Comparison of ENCODE assay signal across 14 mouse cellular contexts in genomic region chr11:84960291-84960690, GRCm38 (mm10). TPM values are rescaled to one million over a fixed set of nuclear protein-coding genes. Genes with fewer than 3 reads are reported as not detected.
DNase-seq lines count a peak whose midpoint lies in the region; ATAC-seq and TF ChIP-seq lines count a peak whose summit lies in the region.
"Had no signal": no experiment of that assay in that cellular context is flagged by ENCODE, and none has a peak within 500 bp of the region (broad histone marks: within the 10 kb centered on the region; RNA-seq: fewer than 3 reads in every experiment).

No protein-coding gene starts in this region.

- DNase-seq in cerebellum, adult 9-10 months: peak; percentile 65
- DNase-seq in cerebellum, postnatal 25 days: no peak
- DNase-seq in heart, adult 8-10 months (ENCODE audit: low spot score): no peak
- DNase-seq in kidney, postnatal 0 days (ENCODE audit: low spot score): no peak
- no peak for DNase-seq in kidney, postnatal 25 days
- DNase-seq in limb, embryonic 10.5 days (ENCODE audit: low spot score): no peak
- DNase-seq: lung, postnatal 14 days; midbrain, embryonic 14.5 days; thymus, postnatal 36 days had no signal

- no peak for ATAC-seq in heart, embryonic 14.5 days (ENCODE audit: insufficient number of reproducible peaks, insufficient read depth, low FRiP score, low read depth)
- no peak for ATAC-seq in kidney, postnatal 0 days (replicated peaks; ENCODE audit: low FRiP score, low read depth)
- ATAC-seq: activated CD4-positive, CD25-positive, alpha-beta regulatory T cell, adult 4 months; forebrain, embryonic 13.5 days had no signal

- no peak overlapping the region for H3K9ac ChIP-seq in heart, embryonic 14.5 days (ENCODE audit: low read length)
- no peak overlapping the region for H3K9ac ChIP-seq in kidney, postnatal 0 days (ENCODE audit: low read depth, low read length)
- H3K9ac ChIP-seq: forebrain, embryonic 13.5 days; hindbrain, embryonic 12.5 days had no signal

- H3K36me3 ChIP-seq in heart, embryonic 14.5 days (ENCODE audit: control insufficient read depth, insufficient read depth, low read length): no peaks in the 10 kb centered on the region
- H3K36me3 ChIP-seq in kidney, postnatal 0 days (ENCODE audit: insufficient read depth, low read length): no peaks in the 10 kb centered on the region
- no peaks in the 10 kb centered on the region for H3K36me3 ChIP-seq in limb, embryonic 10.5 days
- H3K36me3 ChIP-seq: hindbrain, embryonic 12.5 days had no signal

- no peaks in the 10 kb centered on the region for H3K9me3 ChIP-seq in heart, embryonic 14.5 days (ENCODE audit: control insufficient read depth, low read length)
- H3K9me3 ChIP-seq in kidney, postnatal 0 days (replicated peaks; ENCODE audit: low read length): no peaks in the 10 kb centered on the region
- H3K9me3 ChIP-seq in limb, embryonic 10.5 days (replicated peaks): no peaks in the 10 kb centered on the region
- H3K9me3 ChIP-seq: forebrain, embryonic 13.5 days; hindbrain, embryonic 12.5 days had no signal

- H3K4me1 ChIP-seq in heart, embryonic 14.5 days (ENCODE audit: control insufficient read depth in 2 of 2, insufficient read depth in 2 of 2, low read length in 2 of 2): peaks cover 10 to 24% of the 10 kb centered on the region in 2 experiments
- H3K4me1 ChIP-seq in kidney, postnatal 0 days (replicated peaks; ENCODE audit: insufficient read depth, low read length): peaks cover 23% of the 10 kb centered on the region
- H3K4me1 ChIP-seq in limb, embryonic 10.5 days: peaks cover 30% of the 10 kb centered on the region

- no peak overlapping the region for H3K27ac ChIP-seq in heart, embryonic 14.5 days (replicated peaks in 1 of 2; ENCODE audit: control insufficient read depth in 1 of 2, insufficient read depth in 1 of 2, low read depth in 2 of 2, low read length in 2 of 2)
- peak overlapping the region; percentile 75; the same call in 1 of the 2 replicates for H3K27ac ChIP-seq in kidney, postnatal 0 days
- H3K27ac ChIP-seq in limb, embryonic 10.5 days: peak overlapping the region; percentile 50
- H3K27ac ChIP-seq: forebrain, embryonic 13.5 days; hindbrain, embryonic 12.5 days had no signal

- 37% methylated on average over 3 of the region's 3 CpGs for WGBS in heart, embryonic 14.5 days
- 35% methylated on average over 3 of the region's 3 CpGs for WGBS in kidney, postnatal 0 days
- WGBS in limb, embryonic 10.5 days: 42% methylated on average over 3 of the region's 3 CpGs

- H3K27me3 ChIP-seq in heart, embryonic 14.5 days (ENCODE audit: control insufficient read depth, insufficient read depth, low read length): peaks cover 36% of the 10 kb centered on the region
- H3K27me3 ChIP-seq in kidney, postnatal 0 days (ENCODE audit: insufficient read depth, low read length): 0 out of 2 replicates have a peak, but pooled peaks cover 5% of the 10 kb centered on the region
- peaks cover 46% of the 10 kb centered on the region for H3K27me3 ChIP-seq in limb, embryonic 10.5 days (ENCODE audit: low read depth, poor library complexity, severe bottlenecking)

- TF ChIP-seq CTCF in kidney, postnatal 0 days (IDR thresholded peaks at IDR 0.05; ENCODE audit: low read depth): no peak

- no peak overlapping the region for H3K4me3 ChIP-seq in heart, embryonic 14.5 days (ENCODE audit: control insufficient read depth in 1 of 2, insufficient read depth in 1 of 2, low read depth in 1 of 2, low read length in 2 of 2)
- no peak overlapping the region for H3K4me3 ChIP-seq in kidney, postnatal 0 days (replicated peaks; ENCODE audit: low read depth, low read length)
- 0 out of 2 replicates have a peak overlapping the region, but pooled peaks have one; percentile 11 for H3K4me3 ChIP-seq in limb, embryonic 10.5 days
- H3K4me3 ChIP-seq: forebrain, embryonic 13.5 days; hindbrain, embryonic 12.5 days had no signal

- peak overlapping the region; percentile 52 for H3K4me2 ChIP-seq in heart, embryonic 14.5 days (ENCODE audit: low read length)
- H3K4me2 ChIP-seq in kidney, postnatal 0 days (ENCODE audit: low read length): peak overlapping the region; percentile 59
- H3K4me2 ChIP-seq: forebrain, embryonic 13.5 days; hindbrain, embryonic 12.5 days had no signal

RNA-seq across cellular contexts. Expression of gene Car4, which starts 2.7 kb away (rescaled TPM):
- polyA plus RNA-seq in heart, embryonic 14.5 days (2014; fragmentation: Nextera tagmentation; extraction: Ambion mirVana): 0.65 and 0.80 TPM in 2 replicates
- 10 to 100 TPM; 25.1 to 33.9 (median 27.0) TPM for total RNA-seq in heart, adult 8-10 months (2022)
- 121 and 134 TPM in 2 replicates for polyA plus RNA-seq in kidney, postnatal 0 days (2015; fragmentation: Nextera tagmentation; extraction: Ambion mirVana)
- polyA plus RNA-seq in limb, embryonic 10.5 days (2016; fragmentation: Nextera tagmentation; extraction: Ambion mirVana): 0.20 and 0.97 TPM in 2 replicates
- polyA plus RNA-seq: activated CD4-positive, CD25-positive, alpha-beta regulatory T cell, adult 4 months; liver, embryonic 16.5 days had no signal

RNA-seq across cellular contexts. Expression of gene Znhit3, which starts 44.1 kb away (rescaled TPM):
- 38.5 and 42.6 TPM in 2 replicates for polyA plus RNA-seq in heart, embryonic 14.5 days (2014; fragmentation: Nextera tagmentation; extraction: Ambion mirVana)
- 10 to 100 TPM in 3 of 4 experiments, 1 to 10 TPM in 1; 9.6 to 12.6 (median 12.1) TPM for total RNA-seq in heart, adult 8-10 months (2022)
- 45.2 and 47.5 TPM in 2 replicates for polyA plus RNA-seq in kidney, postnatal 0 days (2015; fragmentation: Nextera tagmentation; extraction: Ambion mirVana)
- polyA plus RNA-seq in limb, embryonic 10.5 days (2016; fragmentation: Nextera tagmentation; extraction: Ambion mirVana): 91.5 and 103 TPM in 2 replicates

Comparison
In these comparisons a context has a peak if more than half of its experiments do, and no peak if none do; other contexts are left out.
1. H3K27ac ChIP-seq: peak in kidney, postnatal 0 days (single experiment) and limb, embryonic 10.5 days (single experiment); none in heart, embryonic 14.5 days (0 of 2).
2. RNA of gene Car4, which starts 2.7 kb away (polyA plus RNA-seq): 121 to 134 TPM in kidney, postnatal 0 days; 0.65 to 0.80 TPM in heart, embryonic 14.5 days and 0.20 to 0.97 TPM in limb, embryonic 10.5 days; every median in the first group is over 10 times any median in the second.